In genomic region chr3:55080055-55080454, GRCm38 (mm10) we compare ENCODE assay signal across 9 mouse cellular contexts. TPM values are rescaled to one million over a fixed set of nuclear protein-coding genes. Genes with fewer than 3 reads are reported as not detected.
A peak's percentile ranks its signal among the peaks of the same experiment; 100 is the strongest.
DNase-seq lines count a peak whose midpoint lies in the region; ATAC-seq and TF ChIP-seq lines count a peak whose summit lies in the region.
"Had no signal": no experiment of that assay in that cellular context is flagged by ENCODE, and none has a peak within 500 bp of the region (broad histone marks: within the 10 kb centered on the region; RNA-seq: fewer than 3 reads in every experiment).

No protein-coding gene starts in this region.

- TF ChIP-seq CTCF in bone marrow macrophage, adult 2 months (IDR thresholded peaks at IDR 0.05; ENCODE audit: low read depth, low read length) = peak; percentile 75
- TF ChIP-seq CTCF in embryonic fibroblast, embryonic 13.5 days (IDR thresholded peaks at IDR 0.05; ENCODE audit: borderline replicate concordance, insufficient read depth, low read length) = peak; percentile 93

- intact Hi-C loops in heart, postnatal 25 days (cut with DNase I) = loop anchor here (1.0 to 2.0 kb wide), 3 partner anchors 31 to 275 kb away; no protein-coding TSS in a partner anchor

- H3K9me3 ChIP-seq in liver, embryonic 16.5 days (replicated peaks; ENCODE audit: control insufficient read depth, low read length) = no peaks in the 10 kb centered on the region
- H3K9me3 ChIP-seq in neural tube, embryonic 14.5 days (ENCODE audit: control insufficient read depth, low read length) = no peaks in the 10 kb centered on the region
- H3K9me3 ChIP-seq: liver, embryonic 15.5 days had no signal

- no peaks in the 10 kb centered on the region for H3K27me3 ChIP-seq in liver, embryonic 16.5 days (ENCODE audit: control insufficient read depth, insufficient read depth, low read depth, low read length)
- H3K27me3 ChIP-seq in neural tube, embryonic 14.5 days (ENCODE audit: control insufficient read depth, insufficient read depth, low read length) = no peaks in the 10 kb centered on the region
- H3K27me3 ChIP-seq: liver, embryonic 15.5 days had no signal

- ATAC-seq in liver, embryonic 16.5 days (ENCODE audit: low read depth) = peak; percentile 47; the same call in 1 of the 2 replicates
- ATAC-seq in neural tube, embryonic 14.5 days (ENCODE audit: low read depth) = peak; percentile 68; the same call in 1 of the 2 replicates

- no peaks in the 10 kb centered on the region for H3K4me1 ChIP-seq in bone marrow macrophage, adult 2 months (ENCODE audit: control insufficient read depth, insufficient read depth, low read length)
- H3K4me1 ChIP-seq in embryonic fibroblast, embryonic 13.5 days (ENCODE audit: control insufficient read depth, insufficient read depth, low read length) = no peaks in the 10 kb centered on the region
- no peaks in the 10 kb centered on the region for H3K4me1 ChIP-seq in liver, embryonic 16.5 days (ENCODE audit: control insufficient read depth, low read depth, low read length)
- H3K4me1 ChIP-seq in neural tube, embryonic 14.5 days (ENCODE audit: control insufficient read depth, insufficient read depth, low read length) = no peaks in the 10 kb centered on the region
- H3K4me1 ChIP-seq: liver, embryonic 15.5 days had no signal

- no peak overlapping the region for H3K4me2 ChIP-seq in liver, embryonic 16.5 days (ENCODE audit: low read depth, low read length)
- H3K4me2 ChIP-seq in neural tube, embryonic 14.5 days (ENCODE audit: low read depth, low read length) = no peak overlapping the region
- H3K4me2 ChIP-seq: liver, embryonic 15.5 days had no signal

- peak; percentile 73 for DNase-seq in ES-CJ7 (ENCODE audit: low read depth, low spot score)
- peak; percentile 37 for DNase-seq in heart, postnatal 25 days (ENCODE audit: low spot score)
- DNase-seq in large intestine, adult 2 months (ENCODE audit: low read depth, low spot score) = peak; percentile 52
- DNase-seq in thymus, postnatal 0 days (ENCODE audit: low spot score) = peak; percentile 58

- no peak overlapping the region for H3K27ac ChIP-seq in bone marrow macrophage, adult 2 months (ENCODE audit: insufficient read depth, low read depth, low read length)
- H3K27ac ChIP-seq in embryonic fibroblast, embryonic 13.5 days (ENCODE audit: insufficient read depth, low read length) = no peak overlapping the region
- H3K27ac ChIP-seq in liver, embryonic 16.5 days (ENCODE audit: low read length) = no peak overlapping the region
- no peak overlapping the region for H3K27ac ChIP-seq in neural tube, embryonic 14.5 days (ENCODE audit: low read depth, low read length)
- H3K27ac ChIP-seq: liver, embryonic 15.5 days had no signal

- TF ChIP-seq POLR2A in bone marrow macrophage, adult 2 months (IDR thresholded peaks at IDR 0.05; ENCODE audit: borderline replicate concordance, low read depth, low read length) = no peak
- no peak for TF ChIP-seq POLR2A in embryonic fibroblast, embryonic 13.5 days (IDR thresholded peaks at IDR 0.05; ENCODE audit: low read depth, low read length)

- H3K4me3 ChIP-seq in bone marrow macrophage, adult 2 months (ENCODE audit: insufficient read depth, low read length) = no peak overlapping the region
- no peak overlapping the region for H3K4me3 ChIP-seq in embryonic fibroblast, embryonic 13.5 days (ENCODE audit: insufficient read depth, low read length)
- H3K4me3 ChIP-seq in liver, embryonic 16.5 days (ENCODE audit: low read depth, low read length) = no peak overlapping the region
- H3K4me3 ChIP-seq in neural tube, embryonic 14.5 days (ENCODE audit: low read depth, low read length) = no peak overlapping the region
- H3K4me3 ChIP-seq: liver, embryonic 15.5 days had no signal

- no peaks in the 10 kb centered on the region for H3K36me3 ChIP-seq in liver, embryonic 16.5 days (ENCODE audit: control insufficient read depth, insufficient read depth)
- H3K36me3 ChIP-seq in neural tube, embryonic 14.5 days (ENCODE audit: control insufficient read depth, insufficient read depth, low read length) = no peaks in the 10 kb centered on the region
- H3K36me3 ChIP-seq: liver, embryonic 15.5 days had no signal

- 8% methylated on average over 6 of the region's 6 CpGs for WGBS in large intestine, adult 2 months
- 14% methylated on average over 6 of the region's 6 CpGs for WGBS in liver, embryonic 16.5 days (ENCODE audit: insufficient replicate concordance)
- WGBS in neural tube, embryonic 14.5 days = 20% methylated on average over 6 of the region's 6 CpGs

- no peak overlapping the region for H3K9ac ChIP-seq in liver, embryonic 16.5 days (ENCODE audit: low read depth, low read length)
- H3K9ac ChIP-seq in neural tube, embryonic 14.5 days (replicated peaks; ENCODE audit: low read depth, low read length) = no peak overlapping the region
- H3K9ac ChIP-seq: liver, embryonic 15.5 days had no signal

RNA-seq across cellular contexts. Expression of gene Ccna1, which starts 24.8 kb away (rescaled TPM):
- not detected in 2 replicates for polyA plus RNA-seq in bone marrow macrophage, adult 2 months (2012; ENCODE audit: insufficient read depth, insufficient read length, missing spikeins)
- 0.70 TPM in 1 of 2 replicates, not detected in the other for polyA plus RNA-seq in embryonic fibroblast, embryonic 13.5 days (2011; ENCODE audit: insufficient read length, low read depth, missing spikeins)
- not detected for total RNA-seq in heart, postnatal 25 days (2021)
- 0.59 and 0.84 TPM in 2 replicates for polyA plus RNA-seq in large intestine, adult 2 months (2012; rRNA removed)
- 0.05 and 0.21 TPM in 2 replicates for polyA plus RNA-seq in liver, embryonic 16.5 days (2015; fragmentation: Nextera tagmentation; extraction: Ambion mirVana)
- polyA plus RNA-seq in neural tube, embryonic 14.5 days (2014; fragmentation: Nextera tagmentation; extraction: Ambion mirVana) = 0.70 and 1.1 TPM in 2 replicates
- 0.21 and 0.35 TPM in 2 replicates for polyA plus RNA-seq in thymus, postnatal 0 days (2015; fragmentation: Nextera tagmentation; extraction: Ambion mirVana)

RNA-seq across cellular contexts. Expression of gene Spg20, which starts 31.9 kb away (rescaled TPM):
- polyA plus RNA-seq in bone marrow macrophage, adult 2 months (2012; ENCODE audit: insufficient read depth, insufficient read length, missing spikeins) = 24.1 and 28.9 TPM in 2 replicates
- 63.0 and 70.3 TPM in 2 replicates for polyA plus RNA-seq in embryonic fibroblast, embryonic 13.5 days (2011; ENCODE audit: insufficient read length, low read depth, missing spikeins)
- 10 to 100 TPM; 33.4 to 42.2 TPM for total RNA-seq in heart, postnatal 25 days (2021)
- polyA plus RNA-seq in large intestine, adult 2 months (2012; rRNA removed) = 4.5 and 6.1 TPM in 2 replicates
- 7.4 and 7.6 TPM in 2 replicates for polyA plus RNA-seq in liver, embryonic 16.5 days (2015; fragmentation: Nextera tagmentation; extraction: Ambion mirVana)
- 15.8 and 19.6 TPM in 2 replicates for polyA plus RNA-seq in neural tube, embryonic 14.5 days (2014; fragmentation: Nextera tagmentation; extraction: Ambion mirVana)
- polyA plus RNA-seq in thymus, postnatal 0 days (2015; fragmentation: Nextera tagmentation; extraction: Ambion mirVana) = 16.6 and 18.7 TPM in 2 replicates

RNA-seq across cellular contexts. Expression of gene Ccdc169, which starts 57.1 kb away (rescaled TPM):
- polyA plus RNA-seq in bone marrow macrophage, adult 2 months (2012; ENCODE audit: insufficient read depth, insufficient read length, missing spikeins) = not detected in 2 replicates
- polyA plus RNA-seq in embryonic fibroblast, embryonic 13.5 days (2011; ENCODE audit: insufficient read length, low read depth, missing spikeins) = 0.17 and 0.35 TPM in 2 replicates
- total RNA-seq in heart, postnatal 25 days (2021) = under 1 TPM in 1 of 2 experiments, not detected in 1; 0.13 TPM
- not detected in 2 replicates for polyA plus RNA-seq in large intestine, adult 2 months (2012; rRNA removed)
- polyA plus RNA-seq in liver, embryonic 16.5 days (2015; fragmentation: Nextera tagmentation; extraction: Ambion mirVana) = not detected in 2 replicates
- 0.11 and 0.18 TPM in 2 replicates for polyA plus RNA-seq in neural tube, embryonic 14.5 days (2014; fragmentation: Nextera tagmentation; extraction: Ambion mirVana)
- polyA plus RNA-seq in thymus, postnatal 0 days (2015; fragmentation: Nextera tagmentation; extraction: Ambion mirVana) = 0.04 TPM in 1 of 2 replicates, not detected in the other
- polyA plus RNA-seq: liver, embryonic 15.5 days had no signal
